ENCODE assay signal across 10 mouse cellular contexts in genomic region chr1:162075416-162075815, GRCm38 (mm10).
A peak's percentile ranks its signal among the peaks of the same experiment; 100 is the strongest.
DNase-seq lines count a peak whose midpoint lies in the region; ATAC-seq and TF ChIP-seq lines count a peak whose summit lies in the region.
"Had no signal": no experiment of that assay in that cellular context is flagged by ENCODE, and none has a peak within 500 bp of the region (broad histone marks: within the 10 kb centered on the region; RNA-seq: fewer than 3 reads in every experiment).

No protein-coding gene starts in this region.

- no peaks in the 10 kb centered on the region for H3K27me3 ChIP-seq in heart, adult 2 months (ENCODE audit: control insufficient read depth, insufficient read depth, low read length)
- no peaks in the 10 kb centered on the region for H3K27me3 ChIP-seq in liver, postnatal 0 days (ENCODE audit: insufficient read depth, low read length)
- H3K27me3 ChIP-seq in liver, embryonic 12.5 days (replicated peaks): no peaks in the 10 kb centered on the region
- no peaks in the 10 kb centered on the region for H3K27me3 ChIP-seq in embryonic facial prominence, embryonic 15.5 days
- no peaks in the 10 kb centered on the region for H3K27me3 ChIP-seq in neural tube, embryonic 11.5 days (ENCODE audit: control insufficient read depth, insufficient read depth, low read length)
- H3K27me3 ChIP-seq: neural tube, embryonic 13.5 days had no signal

- intact Hi-C loops in heart, adult 2 months (cut with DNase I): no loop called here
- intact Hi-C loops in heart, postnatal 36 days (cut with DNase I): no loop called here

- no peaks in the 10 kb centered on the region for H3K79me2 ChIP-seq in heart, adult 2 months (replicated peaks; ENCODE audit: control insufficient read depth, insufficient read depth, low read length)

- no peak overlapping the region for H3K27ac ChIP-seq in heart, adult 2 months
- no peak overlapping the region for H3K27ac ChIP-seq in liver, postnatal 0 days (ENCODE audit: low read depth)
- no peak overlapping the region for H3K27ac ChIP-seq in liver, embryonic 12.5 days
- peak overlapping the region; percentile 97 for H3K27ac ChIP-seq in embryonic facial prominence, embryonic 15.5 days (replicated peaks)
- peak overlapping the region; percentile 70 for H3K27ac ChIP-seq in neural tube, embryonic 11.5 days (ENCODE audit: low read depth, low read length)
- H3K27ac ChIP-seq: neural tube, embryonic 13.5 days had no signal

- no peaks in the 10 kb centered on the region for H3K36me3 ChIP-seq in heart, adult 2 months (ENCODE audit: control insufficient read depth, insufficient read depth, low read length)
- no peaks in the 10 kb centered on the region for H3K36me3 ChIP-seq in liver, postnatal 0 days (replicated peaks; ENCODE audit: insufficient read depth, low read length)
- no peaks in the 10 kb centered on the region for H3K36me3 ChIP-seq in liver, embryonic 12.5 days
- H3K36me3 ChIP-seq in embryonic facial prominence, embryonic 15.5 days: no peaks in the 10 kb centered on the region
- H3K36me3 ChIP-seq in neural tube, embryonic 11.5 days (ENCODE audit: control insufficient read depth, insufficient read depth, low read length): no peaks in the 10 kb centered on the region
- H3K36me3 ChIP-seq: neural tube, embryonic 13.5 days had no signal

- 72% methylated on average over 4 of the region's 4 CpGs for WGBS in heart, adult 2 months
- WGBS in liver, postnatal 0 days (ENCODE audit: insufficient replicate concordance): 70% methylated on average over 4 of the region's 4 CpGs
- WGBS in liver, embryonic 12.5 days (ENCODE audit: insufficient replicate concordance): 61% methylated on average over 4 of the region's 4 CpGs
- 25% methylated on average over 4 of the region's 4 CpGs for WGBS in embryonic facial prominence, embryonic 15.5 days
- 51% methylated on average over 4 of the region's 4 CpGs for WGBS in neural tube, embryonic 11.5 days

- H3K9me3 ChIP-seq in liver, postnatal 0 days (ENCODE audit: low read length): no peaks in the 10 kb centered on the region
- no peaks in the 10 kb centered on the region for H3K9me3 ChIP-seq in liver, embryonic 12.5 days (replicated peaks)
- H3K9me3 ChIP-seq in embryonic facial prominence, embryonic 15.5 days (replicated peaks): no peaks in the 10 kb centered on the region
- H3K9me3 ChIP-seq in neural tube, embryonic 11.5 days (ENCODE audit: control insufficient read depth, low read length): no peaks in the 10 kb centered on the region
- H3K9me3 ChIP-seq: neural tube, embryonic 13.5 days had no signal

- TF ChIP-seq EP300 in heart, adult 2 months (IDR thresholded peaks at IDR 0.05; ENCODE audit: insufficient read depth, low read depth, low read length): no peak
- TF ChIP-seq EP300 in liver, postnatal 0 days (IDR thresholded peaks at IDR 0.05; ENCODE audit: low read depth): no peak

- H3K4me3 ChIP-seq in heart, adult 2 months: no peak overlapping the region
- H3K4me3 ChIP-seq in liver, postnatal 0 days (ENCODE audit: low read depth, low read length): no peak overlapping the region
- H3K4me3 ChIP-seq in liver, embryonic 12.5 days: no peak overlapping the region
- no peak overlapping the region for H3K4me3 ChIP-seq in embryonic facial prominence, embryonic 15.5 days (replicated peaks)
- no peak overlapping the region for H3K4me3 ChIP-seq in neural tube, embryonic 11.5 days (ENCODE audit: low read depth, low read length)
- H3K4me3 ChIP-seq: neural tube, embryonic 13.5 days had no signal

- H3K4me1 ChIP-seq in heart, adult 2 months (ENCODE audit: control insufficient read depth, insufficient read depth, low read length): peaks cover 2% of the 10 kb centered on the region
- H3K4me1 ChIP-seq in liver, postnatal 0 days (ENCODE audit: insufficient read depth): no peaks in the 10 kb centered on the region
- H3K4me1 ChIP-seq in liver, embryonic 12.5 days: no peaks in the 10 kb centered on the region
- peaks cover 40% of the 10 kb centered on the region for H3K4me1 ChIP-seq in embryonic facial prominence, embryonic 15.5 days
- H3K4me1 ChIP-seq in neural tube, embryonic 11.5 days (ENCODE audit: control insufficient read depth, insufficient read depth, low read length): peaks cover 5% of the 10 kb centered on the region

- TF ChIP-seq CTCF in heart, adult 2 months (IDR thresholded peaks at IDR 0.05): 0 out of 2 replicates have a peak, but pooled peaks have one; percentile 5
- TF ChIP-seq CTCF in liver, postnatal 0 days (IDR thresholded peaks at IDR 0.05; ENCODE audit: low read depth): 0 out of 2 replicates have a peak, but pooled peaks have one; percentile 16

- DNase-seq in heart, adult 2 months: no peak
- no peak for DNase-seq in heart, postnatal 36 days
- DNase-seq in liver, postnatal 0 days: no peak
- peak; percentile 28 for DNase-seq in neural tube, embryonic 11.5 days (ENCODE audit: low spot score)
- DNase-seq in ovary, postnatal 14 days (ENCODE audit: low spot score): no peak
- no peak for DNase-seq in right cerebral cortex, adult 18-20 months
- DNase-seq: adrenal gland, postnatal 36 days had no signal

- no peak for ATAC-seq in liver, postnatal 0 days
- no peak for ATAC-seq in liver, embryonic 12.5 days
- ATAC-seq in embryonic facial prominence, embryonic 15.5 days (ENCODE audit: insufficient number of reproducible peaks, low FRiP score, low TSS enrichment, low read depth): no peak
- ATAC-seq in neural tube, embryonic 11.5 days (ENCODE audit: insufficient read depth, low FRiP score, low TSS enrichment): no peak

- no peak overlapping the region for H3K4me2 ChIP-seq in liver, postnatal 0 days (ENCODE audit: low read depth, low read length)
- H3K4me2 ChIP-seq in liver, embryonic 12.5 days: no peak overlapping the region
- peak overlapping the region; percentile 5; the same call in 1 of the 2 replicates for H3K4me2 ChIP-seq in embryonic facial prominence, embryonic 15.5 days (replicated peaks)
- no peak overlapping the region for H3K4me2 ChIP-seq in neural tube, embryonic 11.5 days (ENCODE audit: low read depth)
- H3K4me2 ChIP-seq: neural tube, embryonic 13.5 days had no signal

- no peak for TF ChIP-seq POLR2A in heart, adult 2 months (IDR thresholded peaks at IDR 0.05; ENCODE audit: insufficient read depth, low read depth, low read length)

- no peak overlapping the region for H3K9ac ChIP-seq in heart, adult 2 months (ENCODE audit: low read depth, low read length)
- H3K9ac ChIP-seq in liver, postnatal 0 days (replicated peaks): no peak overlapping the region
- H3K9ac ChIP-seq in liver, embryonic 12.5 days: no peak overlapping the region
- H3K9ac ChIP-seq in embryonic facial prominence, embryonic 15.5 days: no peak overlapping the region
- H3K9ac ChIP-seq in neural tube, embryonic 11.5 days (ENCODE audit: low read length): no peak overlapping the region
- H3K9ac ChIP-seq: neural tube, embryonic 13.5 days had no signal

Comparison
In these comparisons a context has a peak if more than half of its experiments do, and no peak if none do; other contexts are left out.
1. H3K27ac ChIP-seq: peak in embryonic facial prominence, embryonic 15.5 days (single experiment) and neural tube, embryonic 11.5 days (single experiment); none in heart, adult 2 months (single experiment), liver, postnatal 0 days (single experiment) and liver, embryonic 12.5 days (single experiment).